Mouse (Mus musculus) right cerebral cortex, adult 18-20 months (tissue): Measurements from ENCODE around the gene Fam169a.
"Not testable (repeated sequence)": the region's sequence is repeated elsewhere in the genome, so short reads cannot be mapped to it uniquely, and the experiment has no call there.

Source experiments
- DNase-seq: peaks from one replicate; pipeline ENCODE4 v3.0.0; 2022; ENCODE audit warnings: mixed read lengths

The Fam169a gene

GRCm38 (mm10) chr13:97080615-97081014, 13.5 kb downstream of the Fam169a start:
- DNase-seq: no peak

DNA sequence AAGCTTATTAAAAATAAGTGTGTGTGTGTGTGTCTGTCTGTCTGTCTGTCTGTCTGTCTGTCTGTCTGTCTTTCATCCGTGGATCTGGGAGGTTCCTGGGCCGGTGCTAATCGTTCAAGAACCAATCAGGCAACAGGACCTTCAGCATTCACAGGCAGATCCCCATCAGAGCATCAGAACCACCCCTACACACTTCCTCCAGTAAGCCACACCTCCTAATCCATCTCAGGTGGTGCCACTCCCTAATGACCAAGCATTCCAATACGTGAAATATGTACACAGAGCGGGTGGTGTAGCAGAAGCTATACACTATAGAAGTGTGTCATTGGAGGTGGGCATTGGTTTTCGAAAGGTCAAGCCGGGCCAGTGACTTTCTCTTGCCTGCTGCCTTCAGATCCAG, 15.3 kb downstream of the Fam169a start:
- DNase-seq: no peak

GRCm38 (mm10) chr13:97086316-97086715, 19.2 kb downstream of the Fam169a start:
- no peak for DNase-seq

- DNase-seq: no peak
Measured at GRCm38 (mm10) chr13:97087421-97087820, 20.3 kb downstream of the Fam169a start.

DNA sequence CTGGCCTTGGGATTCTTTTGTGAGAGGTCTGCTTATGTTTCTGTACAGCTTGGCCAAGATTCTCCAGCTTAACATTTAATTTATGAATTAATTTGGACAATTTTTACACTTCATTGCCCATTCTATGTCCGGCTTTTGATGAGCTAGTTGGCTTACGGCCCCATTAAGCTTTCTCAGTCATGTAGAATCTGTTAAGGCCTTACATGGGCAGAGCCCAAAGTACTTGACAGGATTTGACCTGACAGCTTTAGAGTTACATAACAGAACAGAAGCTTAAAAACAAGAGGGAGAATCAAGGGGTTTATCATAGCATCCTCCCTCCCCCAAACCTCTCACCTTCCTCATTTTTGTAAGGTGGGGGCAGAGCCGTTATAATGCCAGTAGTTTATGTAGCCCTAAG, 21.1 kb downstream of the Fam169a start:
- no peak for DNase-seq

DNA sequence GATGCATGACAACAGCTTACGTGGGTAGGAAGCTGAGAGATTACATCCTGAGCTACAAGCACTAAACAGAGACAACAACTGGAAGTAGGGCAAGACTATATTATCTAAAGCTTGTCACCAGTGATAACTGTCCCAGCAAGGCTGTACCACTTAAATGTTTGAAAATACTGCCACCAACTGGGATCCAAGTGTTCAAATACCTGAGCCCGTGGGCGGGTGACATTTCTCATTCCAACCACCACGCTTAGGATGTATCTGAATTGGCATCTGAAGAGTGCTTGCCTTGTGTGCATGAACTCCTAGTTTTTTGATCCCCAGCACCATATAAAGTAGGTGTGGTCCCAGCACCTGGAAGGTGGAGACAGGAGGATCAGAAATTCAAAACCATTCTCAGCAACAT, 28.6 kb downstream of the Fam169a start:
- DNase-seq: peak; percentile 20

DNA sequence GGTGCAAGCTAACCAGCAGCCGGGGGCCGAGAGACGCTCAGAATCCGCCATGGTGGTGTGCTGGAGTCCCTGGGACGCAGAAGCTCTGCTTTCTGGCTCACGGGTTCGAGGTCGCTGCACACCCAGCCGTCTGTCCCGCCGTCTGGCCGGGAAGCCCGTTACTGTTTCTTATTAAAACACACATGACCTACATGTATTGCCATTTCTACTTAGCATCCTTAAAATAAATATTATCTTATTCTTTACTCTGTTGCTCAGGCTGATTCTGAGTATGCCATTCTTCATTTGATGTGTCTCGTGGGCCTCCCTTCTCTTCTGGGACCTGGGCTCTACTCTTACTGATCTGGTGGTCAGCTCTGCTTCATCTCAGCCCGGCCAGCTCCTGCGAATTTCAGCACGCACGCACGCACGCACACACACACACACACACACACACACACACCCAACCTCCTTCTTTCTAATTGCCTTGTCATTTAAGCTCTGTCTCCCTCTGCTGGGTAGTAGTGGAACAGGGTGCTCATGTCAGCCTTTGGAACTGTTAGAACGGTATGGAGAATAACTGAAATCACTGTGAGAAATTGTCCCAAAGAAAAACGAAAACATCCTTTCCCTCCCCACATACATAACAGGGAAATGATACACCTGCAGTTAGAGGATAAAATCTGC, 32.2 kb downstream of the Fam169a start, which contains the start of gene Gm6169:
Gene Gm6169 (minus strand): TSS at position 51 of the 666 bp plus-strand sequence.
- peak; percentile 73 for DNase-seq

GRCm38 (mm10) chr13:97104996-97105395, 37.9 kb downstream of the Fam169a start:
- DNase-seq: no peak

DNA sequence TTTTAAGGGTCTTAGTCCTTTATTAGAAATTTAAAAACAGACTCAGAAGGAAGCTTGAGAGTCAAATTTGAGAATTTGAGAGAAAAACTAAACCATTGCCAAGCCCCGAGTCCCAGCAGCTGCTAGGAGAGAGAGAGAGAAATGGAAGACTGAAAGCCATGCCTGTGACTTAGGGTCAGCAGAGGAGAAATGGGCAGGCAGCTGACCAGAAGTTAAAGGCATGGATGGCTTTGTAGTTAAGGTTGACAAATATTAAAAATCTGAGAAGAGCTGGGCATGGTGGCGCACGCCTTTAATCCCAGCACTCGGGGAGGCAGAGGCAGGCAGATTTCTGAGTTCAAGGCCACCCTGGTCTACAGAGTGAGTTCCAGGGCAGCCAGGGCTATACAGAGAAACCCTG, 40.6 kb downstream of the Fam169a start:
- DNase-seq: not testable (repeated sequence)

- no peak for DNase-seq
Measured at GRCm38 (mm10) chr13:97109046-97109445, 42.0 kb downstream of the Fam169a start.

DNA sequence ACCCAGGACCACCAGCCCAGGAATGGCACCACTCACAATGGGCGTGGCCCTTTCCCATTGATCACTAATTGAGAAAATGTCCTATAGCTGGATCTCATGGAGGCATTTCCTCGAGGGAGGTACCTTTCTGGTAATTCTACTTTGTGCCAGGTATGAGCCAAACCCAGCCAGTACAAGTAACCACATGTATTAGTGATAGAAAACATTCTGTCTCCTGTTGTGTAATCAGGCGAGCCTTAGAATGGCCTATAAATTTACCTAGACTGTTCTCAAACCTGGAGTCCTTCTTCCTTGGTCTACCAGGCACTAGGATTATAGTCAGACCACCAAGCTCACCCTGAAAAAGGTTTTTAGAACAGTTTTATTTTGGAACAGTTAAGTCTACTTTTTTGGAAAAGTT, 54.3 kb downstream of the Fam169a start:
- DNase-seq: no peak

DNA sequence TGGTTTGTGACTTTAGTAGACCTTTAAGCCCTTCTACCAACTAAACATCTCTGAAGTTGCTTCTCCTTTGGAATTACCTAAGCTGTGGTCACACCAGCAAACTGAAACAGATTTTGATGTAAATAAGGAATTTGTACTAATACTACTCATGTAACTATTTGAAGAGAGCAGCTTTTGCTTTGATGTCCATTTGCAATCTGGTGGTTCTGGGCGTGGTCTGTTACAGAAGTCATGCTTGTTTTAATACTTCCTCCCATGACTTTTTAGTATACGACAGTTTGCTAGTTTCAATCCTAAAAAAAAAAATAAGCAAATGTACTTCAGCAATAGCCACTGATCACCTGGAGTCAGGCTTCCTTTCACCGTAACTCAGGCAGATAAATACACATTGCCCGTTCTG, 62.6 kb downstream of the Fam169a start:
- not testable (repeated sequence) for DNase-seq

GRCm38 (mm10) chr13:97130413-97130812, 63.3 kb downstream of the Fam169a start:
- DNase-seq: not testable (repeated sequence)

- DNase-seq: peak; percentile 93
Measured at GRCm38 (mm10) chr13:97137466-97138400, 70.6 kb downstream of the Fam169a start, which contains the start of the genes Gfm2 and Nsa2. Gene Gfm2 (plus strand): TSS chr13:97137937. Gene Nsa2 (minus strand): TSS chr13:97137937.

GRCm38 (mm10) chr13:97138404-97138931, 71.4 kb downstream of the Fam169a start:
- not testable (repeated sequence) for DNase-seq

DNA sequence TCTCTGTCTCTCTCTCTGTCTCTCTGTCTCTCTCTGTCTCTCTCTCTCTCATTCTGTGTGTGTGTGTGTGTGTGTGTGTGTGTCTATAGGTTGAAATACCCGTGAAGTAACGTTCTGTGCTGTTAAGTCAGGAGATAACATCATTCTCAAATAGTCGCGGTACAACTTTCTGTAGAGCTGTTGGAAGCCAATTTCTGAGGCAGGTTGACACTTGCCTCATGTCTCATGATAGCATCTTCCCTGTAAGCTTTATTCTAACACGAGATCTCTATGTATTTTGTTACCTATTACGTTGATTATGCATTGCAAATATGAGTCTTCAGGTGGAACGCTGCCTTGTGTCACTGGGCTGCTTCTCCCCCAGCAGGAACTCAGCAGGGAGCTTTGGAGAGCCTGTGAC, 75.2 kb downstream of the Fam169a start:
- no peak for DNase-seq

GRCm38 (mm10) chr13:97145834-97146233, 78.7 kb downstream of the Fam169a start:
- peak; percentile 21 for DNase-seq

GRCm38 (mm10) chr13:97175520-97176264, 108.6 kb downstream of the Fam169a start:
- no peak for DNase-seq

DNA sequence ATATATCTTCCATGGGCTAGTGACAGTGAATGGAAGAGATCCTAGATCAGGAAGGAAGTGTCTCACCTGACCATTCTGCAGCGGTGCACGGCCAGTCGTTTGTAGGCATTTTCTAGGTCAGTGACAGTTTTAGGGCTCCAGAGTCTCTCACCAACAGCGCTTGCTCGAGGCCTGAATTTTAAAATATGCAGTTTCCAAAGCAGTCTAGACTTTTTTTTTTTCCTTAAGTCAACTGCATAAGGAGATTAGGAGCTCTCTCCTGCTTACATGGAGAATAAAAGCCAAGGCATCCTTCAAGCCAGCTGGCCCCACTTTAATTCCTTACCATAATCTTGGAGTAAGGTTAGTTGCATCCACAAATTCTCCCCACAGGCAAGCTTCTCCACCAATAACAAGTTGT, 109.6 kb downstream of the Fam169a start:
- DNase-seq: no peak

- no peak for DNase-seq
Measured at GRCm38 (mm10) chr13:97178943-97179342, 111.9 kb downstream of the Fam169a start.

DNA sequence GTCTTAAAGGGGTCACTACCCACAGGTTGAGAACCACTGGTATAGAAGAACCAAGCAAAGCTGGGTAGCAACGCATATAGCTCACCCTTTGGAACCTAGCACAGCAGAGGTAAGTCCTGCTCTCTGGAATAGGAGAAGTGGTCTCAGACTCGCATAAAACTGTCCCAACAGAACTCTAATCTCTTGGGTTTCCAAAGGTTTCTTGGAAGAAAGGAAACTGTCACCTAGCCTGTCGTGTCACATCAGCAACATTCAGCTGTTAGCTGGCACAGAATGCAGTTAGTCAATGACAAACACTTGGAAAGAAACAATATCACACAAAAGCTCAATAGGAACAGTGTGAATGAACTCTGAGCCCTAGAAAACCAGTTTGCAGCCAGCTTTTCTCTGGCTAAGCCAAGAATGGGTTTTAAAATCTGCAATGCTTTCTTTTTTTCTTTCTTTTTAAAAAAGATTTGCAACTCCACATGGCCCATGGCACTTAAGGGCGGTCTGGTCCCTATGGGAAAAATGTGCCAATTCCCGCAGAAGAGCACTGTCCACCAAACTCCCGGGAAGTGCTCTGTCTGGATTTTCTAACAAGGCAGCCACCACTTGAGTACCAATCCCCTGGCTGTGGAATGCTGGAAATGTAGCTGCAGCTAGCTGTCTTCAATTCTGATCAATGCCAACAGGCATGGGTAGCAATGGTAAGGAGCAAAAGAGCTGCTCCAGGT, 113.2 kb downstream of the Fam169a start:
- no peak for DNase-seq
